Mouse (Mus musculus): ENCODE data around the gene Spic.

The Spic gene

GRCm38 (mm10) chr10:88631330-88631953 lies 53.4 kb downstream of the Spic start:
- no peak for DNase-seq

DNA sequence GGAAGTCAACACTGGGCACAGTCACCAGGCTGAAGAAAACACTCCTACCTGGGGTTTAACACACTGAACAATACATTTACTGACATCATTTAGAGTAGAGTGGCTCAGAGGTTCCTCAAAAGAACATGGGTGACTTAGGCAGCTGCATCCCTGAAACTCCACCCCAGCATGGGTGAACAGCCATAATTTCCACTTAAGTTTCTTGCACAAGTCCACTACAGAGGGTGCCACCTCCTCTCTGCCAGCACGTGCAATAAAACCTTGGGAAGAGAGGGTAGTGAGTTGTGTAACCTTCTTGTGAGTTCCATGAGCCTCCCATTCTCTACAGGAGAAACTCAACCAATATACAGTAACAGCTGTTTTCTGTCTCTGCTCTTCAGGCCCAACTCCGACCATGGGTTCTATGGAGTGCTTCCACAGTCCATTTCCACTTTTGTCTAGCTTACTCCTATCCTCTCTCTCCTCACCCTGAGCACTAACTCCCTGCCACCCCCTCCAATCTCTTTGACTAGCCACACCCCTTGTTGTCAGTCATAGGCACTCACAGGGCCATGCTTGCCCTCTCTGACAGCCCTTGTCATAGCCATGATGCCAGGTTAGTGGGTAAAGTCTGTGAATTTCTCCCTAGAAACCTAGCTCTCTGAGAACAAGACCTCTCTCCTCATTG lies 54.0 kb downstream of the Spic start:
- DNase-seq, result no peak

- no peak for DNase-seq
Measured at GRCm38 (mm10) chr10:88627052-88627451, 57.8 kb downstream of the Spic start.

- no peak for DNase-seq
Measured at GRCm38 (mm10) chr10:88626176-88626575, 58.6 kb downstream of the Spic start.
